Mouse (Mus musculus) spleen, adult 2 months (tissue): Measurements from ENCODE around the gene Syn2.

Source experiments
- CTCF ChIP-seq: fragments of 200-500 bp; IDR thresholded peaks from 2 replicates; pipeline ENCODE4 v1.5.1; 2011; ENCODE audit warnings: mild to moderate bottlenecking, inconsistent platforms; ENCODE audit not compliant: insufficient read depth, insufficient read length, insufficient replicate concordance; ENCODE audit errors: extremely low read depth
- POLR2A ChIP-seq: fragments of 200-500 bp; IDR thresholded peaks from 2 replicates; pipeline ENCODE4 v1.6.1; 2011; ENCODE audit warnings: low read depth, low read length, inconsistent platforms

GRCm38 (mm10) chr6:115239335-115239734 lies 104.6 kb downstream of the Syn2 start:
- TF ChIP-seq POLR2A = no peak
- TF ChIP-seq CTCF = no peak
